Comparison of ENCODE assay signal across 30 mouse cellular contexts in genomic region chr2:28289339-28289738, GRCm38 (mm10).
"Had no signal": no experiment of that assay in that cellular context is flagged by ENCODE, and none has a peak within 500 bp of the region (broad histone marks: within the 10 kb centered on the region; RNA-seq: fewer than 3 reads in every experiment).

No protein-coding gene starts in this region.

- H3K27ac ChIP-seq: heart, adult 2 months; heart, embryonic 10.5 days; heart, embryonic 13.5 days; heart, embryonic 15.5 days; hindbrain, embryonic 10.5 days; hindbrain, embryonic 12.5 days; hindbrain, embryonic 13.5 days; hindbrain, embryonic 14.5 days; hindbrain, embryonic 15.5 days; hindbrain, postnatal 0 days; intestine, embryonic 15.5 days; kidney, embryonic 15.5 days; kidney, postnatal 0 days had no signal

- H3K4me3 ChIP-seq: heart, adult 2 months; heart, embryonic 10.5 days; heart, embryonic 12.5 days; heart, embryonic 13.5 days; heart, embryonic 15.5 days; hindbrain, embryonic 10.5 days; hindbrain, embryonic 12.5 days; hindbrain, embryonic 13.5 days; hindbrain, embryonic 15.5 days; intestine, embryonic 15.5 days; kidney, embryonic 15.5 days had no signal

- DNase-seq: heart, adult 2 months; heart, postnatal 10 days; heart, postnatal 14 days; heart, postnatal 36 days; heart, postnatal 4 days; kidney, adult 11 months; kidney, adult 18-20 months; kidney, adult 2 months; kidney, adult 8-10 months; kidney, adult 9 months; layer of hippocampus, adult 9-11 months; layer of hippocampus, postnatal 36 days had no signal

- H3K36me3 ChIP-seq: heart, embryonic 10.5 days; heart, embryonic 12.5 days; heart, embryonic 13.5 days; heart, embryonic 15.5 days; hindbrain, embryonic 10.5 days; hindbrain, embryonic 12.5 days; hindbrain, embryonic 13.5 days; hindbrain, embryonic 15.5 days; intestine, embryonic 15.5 days; kidney, embryonic 15.5 days had no signal

- H3K27me3 ChIP-seq: hindbrain, embryonic 12.5 days; hindbrain, embryonic 15.5 days; intestine, embryonic 15.5 days had no signal

- H3K4me2 ChIP-seq: heart, embryonic 11.5 days; heart, embryonic 12.5 days; heart, embryonic 13.5 days; heart, embryonic 15.5 days; hindbrain, embryonic 12.5 days; hindbrain, embryonic 13.5 days; hindbrain, embryonic 14.5 days; hindbrain, embryonic 15.5 days; intestine, embryonic 15.5 days; kidney, embryonic 15.5 days had no signal

- H3K4me1 ChIP-seq: heart, embryonic 12.5 days; heart, embryonic 15.5 days had no signal

- H3K9me3 ChIP-seq: heart, embryonic 10.5 days; heart, embryonic 12.5 days; heart, embryonic 13.5 days; heart, embryonic 15.5 days; hindbrain, embryonic 10.5 days; hindbrain, embryonic 12.5 days; hindbrain, embryonic 13.5 days; hindbrain, embryonic 15.5 days; intestine, embryonic 15.5 days; kidney, embryonic 15.5 days had no signal

- ATAC-seq: hindbrain, embryonic 16.5 days; hindbrain, postnatal 0 days; inflammation-experienced regulatory T-cells, adult 6 months; intestine, embryonic 15.5 days; intestine, embryonic 16.5 days; intestine, postnatal 0 days had no signal

- H3K9ac ChIP-seq: heart, embryonic 12.5 days; heart, embryonic 13.5 days; heart, embryonic 15.5 days; hindbrain, embryonic 12.5 days; hindbrain, embryonic 13.5 days; hindbrain, embryonic 14.5 days; hindbrain, embryonic 15.5 days; intestine, embryonic 15.5 days; kidney, embryonic 15.5 days had no signal
